Mouse (Mus musculus) Patski (cell line): Measurements from ENCODE around the gene Rapgef4. TPM values are rescaled to one million over a fixed set of nuclear protein-coding genes. Genes with fewer than 3 reads are reported as not detected.

Experiments
- ATAC-seq: fragments of 100-300 bp; one replicate; pipeline ENCODE4 v1.8.0; 2021
- CTCF ChIA-PET: fragments of 350-600 bp; sonication (Branson Sonifier 250); formaldehyde crosslinking; loops from one replicate; lab custom pipeline; 2022; ENCODE audit warnings: inconsistent platforms; lab: Charles Lee
- POLR2A ChIA-PET: fragments of 350-600 bp; sonication (Branson Sonifier 250); formaldehyde crosslinking; loops from one replicate; lab custom pipeline; 2022; ENCODE audit warnings: antibody characterized with exemption, inconsistent platforms; lab: Charles Lee
- DNase-seq: peaks from one replicate; pipeline ENCODE4 v3.0.0-alpha.2; 2011; ENCODE audit warnings: low read depth, low spot score
- H3K27me3 ChIP-seq: fragments of 371-371 bp; one replicate; pipeline ENCODE4 v1.5.1; 2021
- CTCF ChIP-seq: fragments of 100-300 bp; IDR thresholded peaks from one replicate; pipeline ENCODE4 v1.5.1; 2021
- in situ Hi-C: fragments of 300-500 bp; cut with MboI; formaldehyde crosslinking; loops from 3 replicates; pipeline ENCODE4 v1.11.1; 2018; ENCODE audit warnings: low pct_unique_long_range_greater_than_20kb, mixed read lengths
- polyA plus RNA-seq: library from polyadenylated mRNA; unstranded; gene quantifications from one replicate; pipeline ENCODE4 v1.2.3, GENCODE M21; 2021

The Rapgef4 gene
- polyA plus RNA-seq, 1 experiment from 2014 or later, result 0.23 TPM

- in situ Hi-C loops, result no loop called here
- POLR2A ChIA-PET, result no interaction called here
- ATAC-seq (no peak), DNase-seq (no peak)
- H3K27me3 ChIP-seq, result no peaks in the 10 kb centered on the region
- CTCF ChIA-PET, result interaction anchor here (1.2 kb wide), 1 partner anchor 34 kb away, joined by 3 read pairs; no protein-coding TSS in a partner anchor
- TF ChIP-seq CTCF, result no peak
These were observed 188.5 kb downstream of the Rapgef4 start for GRCm38 (mm10) chr2:72169451-72170100.

GRCm38 (mm10) chr2:72170546-72170945, 189.5 kb downstream of the Rapgef4 start:
- TF ChIP-seq CTCF, result no peak
- POLR2A ChIA-PET, result no interaction called here
- no peaks in the 10 kb centered on the region for H3K27me3 ChIP-seq
- in situ Hi-C loops, result no loop called here
- ATAC-seq (no peak), DNase-seq (no peak)
- CTCF ChIA-PET, result no interaction called here

DNA sequence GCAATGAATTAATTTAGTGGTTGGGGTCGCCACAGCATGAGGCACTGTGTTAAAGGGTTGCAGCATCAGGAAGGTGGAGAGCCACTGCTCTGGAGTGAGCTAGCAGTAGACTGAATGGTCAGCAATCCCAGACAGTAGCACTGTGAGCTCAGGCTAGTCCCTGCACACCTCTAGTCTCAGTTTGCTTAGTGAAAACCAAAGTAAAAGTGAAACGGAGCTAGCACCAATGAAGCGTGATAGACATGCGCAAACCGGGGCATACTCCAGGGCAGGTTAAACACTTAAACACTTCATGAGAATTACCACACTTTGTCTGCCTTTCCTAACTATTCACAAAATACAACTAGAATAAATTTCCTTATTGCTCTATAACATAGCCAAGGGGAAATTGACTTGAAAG, 190.2 kb downstream of the Rapgef4 start:
- ChIA-PET POLR2A (interaction anchor here (0.7 kb wide), 1 partner anchor 100 kb away, joined by 6 read pairs; no protein-coding TSS in a partner anchor), CTCF (no interaction called here)
- H3K27me3 ChIP-seq, result no peaks in the 10 kb centered on the region
- TF ChIP-seq CTCF, result no peak
- in situ Hi-C loops, result no loop called here
- no peak for DNase-seq
- no peak for ATAC-seq

DNA sequence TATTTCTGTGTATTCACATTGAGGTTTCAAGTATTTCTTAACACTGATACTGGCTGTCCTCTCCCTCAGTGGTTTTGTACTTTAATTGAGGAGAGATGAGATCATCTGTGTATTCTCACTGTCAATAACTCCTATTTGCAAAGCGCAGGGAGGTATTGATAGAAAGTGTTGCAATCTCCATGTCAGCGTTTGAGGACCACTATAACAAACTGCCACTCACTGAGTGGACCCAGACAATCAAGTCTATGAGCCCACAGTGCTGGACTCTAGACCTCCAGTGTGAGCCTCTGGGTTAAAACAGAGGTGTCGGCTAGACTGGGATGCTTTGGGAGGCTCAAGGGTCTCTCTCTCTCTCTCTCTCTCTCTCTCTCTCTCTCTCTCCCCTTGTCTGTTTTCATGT, 192.0 kb downstream of the Rapgef4 start:
- TF ChIP-seq CTCF, result no peak
- no peak for ATAC-seq
- in situ Hi-C loops, result no loop called here
- POLR2A ChIA-PET, result no interaction called here
- DNase-seq, result no peak
- CTCF ChIA-PET, result no interaction called here
- H3K27me3 ChIP-seq, result no peaks in the 10 kb centered on the region

GRCm38 (mm10) chr2:72173844-72174243, 192.8 kb downstream of the Rapgef4 start:
- CTCF ChIA-PET, result no interaction called here
- H3K27me3 ChIP-seq, result no peaks in the 10 kb centered on the region
- in situ Hi-C loops, result no loop called here
- DNase-seq (no peak), ATAC-seq (no peak)
- no peak for TF ChIP-seq CTCF
- POLR2A ChIA-PET, result interaction anchor here (0.6 kb wide), 1 partner anchor 42 kb away, joined by 5 read pairs; no protein-coding TSS in a partner anchor

GRCm38 (mm10) chr2:72175536-72175935, 194.5 kb downstream of the Rapgef4 start:
- no peak for TF ChIP-seq CTCF
- POLR2A ChIA-PET, result interaction anchor here (0.6 kb wide), 1 partner anchor 10 kb away, joined by 4 read pairs; no protein-coding TSS in a partner anchor
- ATAC-seq (no peak), DNase-seq (no peak)
- CTCF ChIA-PET, result interaction anchor here (0.6 to 2.8 kb wide), 4 partner anchors 9 to 27 kb away, joined by 3 to 7 read pairs (median 4); no protein-coding TSS in a partner anchor
- no peaks in the 10 kb centered on the region for H3K27me3 ChIP-seq
- in situ Hi-C loops, result no loop called here

- in situ Hi-C loops, result no loop called here
- no peak for TF ChIP-seq CTCF
- no peak for DNase-seq
- no peaks in the 10 kb centered on the region for H3K27me3 ChIP-seq
- ATAC-seq, result no peak
- ChIA-PET POLR2A (interaction anchor here (0.6 kb wide), 1 partner anchor 20 kb away, joined by 3 read pairs; no protein-coding TSS in a partner anchor), CTCF (interaction anchor here (1.6 to 2.8 kb wide), 3 partner anchors 9 to 27 kb away, joined by 4 to 7 read pairs (median 4); no protein-coding TSS in a partner anchor)
These were observed 194.9 kb downstream of the Rapgef4 start for GRCm38 (mm10) chr2:72175971-72176370.

- ChIA-PET CTCF (interaction anchor here (0.6 to 2.8 kb wide), 6 partner anchors 11 to 212 kb away, joined by 3 to 7 read pairs (median 4); no protein-coding TSS in a partner anchor), POLR2A (no interaction called here)
- DNase-seq (no peak), ATAC-seq (no peak)
- TF ChIP-seq CTCF, result no peak
- H3K27me3 ChIP-seq, result no peaks in the 10 kb centered on the region
- in situ Hi-C loops, result no loop called here
These were observed 196.4 kb downstream of the Rapgef4 start for GRCm38 (mm10) chr2:72177214-72178023.

- POLR2A ChIA-PET, result no interaction called here
- CTCF ChIA-PET, result interaction anchor here (0.7 to 1.5 kb wide), 4 partner anchors 18 to 212 kb away, joined by 3 to 6 read pairs (median 3); no protein-coding TSS in a partner anchor
These were observed 197.0 kb downstream of the Rapgef4 start for GRCm38 (mm10) chr2:72178025-72178424.

DNA sequence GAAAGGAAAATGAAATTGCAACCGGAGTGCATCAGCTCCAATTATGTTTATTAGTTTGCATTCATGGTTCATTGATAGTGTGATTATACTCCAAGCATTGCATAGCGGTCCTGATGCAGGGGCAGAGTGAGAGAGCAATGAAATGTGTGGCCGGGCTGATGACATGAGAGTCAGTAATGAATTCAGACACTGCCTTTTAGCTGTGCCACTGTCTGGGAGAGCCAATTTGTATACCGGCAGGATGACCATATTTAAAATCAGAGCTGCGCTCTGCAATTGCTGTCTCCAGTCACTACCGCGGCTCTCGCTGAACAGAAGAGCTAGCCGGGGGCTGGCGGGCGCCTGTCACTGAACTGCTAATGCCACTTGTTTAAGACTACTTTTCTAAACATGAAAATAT, 197.5 kb downstream of the Rapgef4 start:
- DNase-seq, result no peak
- no peaks in the 10 kb centered on the region for H3K27me3 ChIP-seq
- ChIA-PET POLR2A (no interaction called here), CTCF (interaction anchor here (0.7 to 1.5 kb wide), 4 partner anchors 17 to 211 kb away, joined by 3 to 6 read pairs (median 3); no protein-coding TSS in a partner anchor)
- TF ChIP-seq CTCF, result no peak
- in situ Hi-C loops, result no loop called here
- no peak for ATAC-seq

More at GRCm38 (mm10) chr2:72178025-72178424, 197.0 kb downstream of the Rapgef4 start:
- no peaks in the 10 kb centered on the region for H3K27me3 ChIP-seq
- DNase-seq (no peak), ATAC-seq (no peak)
- TF ChIP-seq CTCF, result no peak
- in situ Hi-C loops, result no loop called here
